Mouse (Mus musculus): Measurements from ENCODE around the gene Pnpla3.

The Pnpla3 gene

GRCm38 (mm10) chr15:84218783-84219271 lies 51.2 kb downstream of the Pnpla3 start:
- DNase-seq = no peak

GRCm38 (mm10) chr15:84221539-84221938 lies 53.9 kb downstream of the Pnpla3 start:
- no peak for DNase-seq

GRCm38 (mm10) chr15:84223423-84223822 lies 55.8 kb downstream of the Pnpla3 start:
- DNase-seq = no peak

- no peak for DNase-seq
These were observed 57.1 kb downstream of the Pnpla3 start for GRCm38 (mm10) chr15:84224779-84225178.

- no peak for DNase-seq
These were observed 59.3 kb downstream of the Pnpla3 start for GRCm38 (mm10) chr15:84226918-84227317.

GRCm38 (mm10) chr15:84230661-84231060 lies 63.0 kb downstream of the Pnpla3 start:
- DNase-seq = no peak

- peak; percentile 72 for DNase-seq
These were observed 63.6 kb downstream of the Pnpla3 start for GRCm38 (mm10) chr15:84231113-84231712.

- DNase-seq = peak; percentile 74
These were observed 64.3 kb downstream of the Pnpla3 start, which contains the start of gene Parvb for GRCm38 (mm10) chr15:84231721-84232561. Gene Parvb (plus strand): TSS chr15:84232043.

- DNase-seq = no peak
These were observed 65.0 kb downstream of the Pnpla3 start for GRCm38 (mm10) chr15:84232609-84233008.

GRCm38 (mm10) chr15:84234794-84235581 lies 67.4 kb downstream of the Pnpla3 start:
- DNase-seq = no peak

- no peak for DNase-seq
These were observed 68.0 kb downstream of the Pnpla3 start for GRCm38 (mm10) chr15:84235646-84236045.
